Mouse (Mus musculus) C2C12 (cell line): Measurements from ENCODE around the gene Prkar2a. TPM values are rescaled to one million over a fixed set of nuclear protein-coding genes. Genes with fewer than 3 reads are reported as not detected.

Experiments
- H3K27me3 ChIP-seq: one replicate; pipeline ENCODE4 v1.6.1; 2011; ENCODE audit not compliant: control insufficient read depth, insufficient read depth, insufficient read length
- H3K36me3 ChIP-seq: one replicate; pipeline ENCODE4 v1.6.1; 2011; ENCODE audit not compliant: control insufficient read depth, insufficient read depth
- H3K4me3 ChIP-seq: one replicate; pipeline ENCODE4 v1.5.1; 2011; ENCODE audit warnings: mild to moderate bottlenecking, control low read depth; ENCODE audit not compliant: poor library complexity, insufficient read depth, severe bottlenecking
- H3K79me2 ChIP-seq: one replicate; pipeline ENCODE4 v1.6.1; 2011; ENCODE audit not compliant: control insufficient read depth, insufficient read depth
- H3K79me3 ChIP-seq: one replicate; pipeline ENCODE4 v1.6.1; 2011; ENCODE audit warnings: low read depth, control low read depth
- H3ac ChIP-seq: one replicate; pipeline ENCODE3; 2011; ENCODE audit warnings: low read depth; ENCODE audit not compliant: control insufficient read depth, insufficient read length
- CEBPB ChIP-seq: IDR thresholded peaks from one replicate; pipeline ENCODE4 v1.6.1; 2011; ENCODE audit warnings: low read depth, mild to moderate bottlenecking, control low read depth, moderate library complexity
- CTCF ChIP-seq: IDR thresholded peaks from one replicate; pipeline ENCODE4 v1.5.1; 2011; ENCODE audit not compliant: control insufficient read depth, insufficient read depth, insufficient read length
- FOSL1 ChIP-seq: IDR thresholded peaks from one replicate; pipeline ENCODE4 v1.8.0; 2011; ENCODE audit warnings: mild to moderate bottlenecking, low read length; ENCODE audit not compliant: poor library complexity, insufficient read depth, severe bottlenecking
- MAX ChIP-seq: IDR thresholded peaks from one replicate; pipeline ENCODE4 v1.6.1; 2011; ENCODE audit warnings: mild to moderate bottlenecking, control low read depth
- MYOD1 ChIP-seq: IDR thresholded peaks from one replicate; pipeline ENCODE4 v1.6.1; 2011; ENCODE audit warnings: low read depth; ENCODE audit not compliant: control insufficient read depth, insufficient read length
- MYOG ChIP-seq: IDR thresholded peaks from one replicate; pipeline ENCODE4 v1.6.1; 2011; ENCODE audit not compliant: control insufficient read depth, insufficient read length; ENCODE audit errors: extremely low read depth
- USF1 ChIP-seq: IDR thresholded peaks from one replicate; pipeline ENCODE4 v1.6.1; 2011; ENCODE audit warnings: low read depth, mild to moderate bottlenecking, control low read depth, moderate library complexity
- polyA plus RNA-seq: library from polyadenylated mRNA; unstranded; fragments of >200 nt; fragmentation: generic; extraction: Trizol; gene quantifications from one replicate; pipeline ENCODE4 v1.2.1, GENCODE M21; 2012; ENCODE audit warnings: missing spikeins

The Prkar2a gene
- polyA plus RNA-seq, 1 experiment, result 19.4 TPM

GRCm38 (mm10) chr9:108703373-108704110, 14.4 kb downstream of the Prkar2a start:
- H3K27me3 ChIP-seq, result no peaks in the 10 kb centered on the region
- H3ac ChIP-seq, result no peak overlapping the region
- peaks cover 3% of the 10 kb centered on the region for H3K36me3 ChIP-seq
- TF ChIP-seq CTCF (no peak), MYOG (no peak), CEBPB (no peak), USF1 (no peak), FOSL1 (no peak), MYOD1 (no peak), MAX (no peak)
- peaks cover 58% of the 10 kb centered on the region for H3K79me3 ChIP-seq
- H3K79me2 ChIP-seq, result peaks cover 99% of the 10 kb centered on the region
- no peak overlapping the region for H3K4me3 ChIP-seq

GRCm38 (mm10) chr9:108704591-108704990, 15.5 kb downstream of the Prkar2a start:
- H3K4me3 ChIP-seq, result no peak overlapping the region
- peaks cover 3% of the 10 kb centered on the region for H3K36me3 ChIP-seq
- H3K79me2 ChIP-seq, result peaks cover 99% of the 10 kb centered on the region
- TF ChIP-seq FOSL1 (no peak), CTCF (no peak), USF1 (no peak), MAX (no peak)
- H3K27me3 ChIP-seq, result no peaks in the 10 kb centered on the region
- H3ac ChIP-seq, result no peak overlapping the region
- H3K79me3 ChIP-seq, result peaks cover 57% of the 10 kb centered on the region

- Histone ChIP-seq H3ac (no peak overlapping the region), H3K4me3 (no peak overlapping the region), H3K36me3 (peaks cover 3% of the 10 kb centered on the region), H3K79me3 (peaks cover 53% of the 10 kb centered on the region), H3K27me3 (no peaks in the 10 kb centered on the region), H3K79me2 (peaks cover 98% of the 10 kb centered on the region)
- TF ChIP-seq CEBPB, result no peak
- TF ChIP-seq MAX, result no peak
- TF ChIP-seq MYOG, result no peak
- TF ChIP-seq CTCF, result no peak
- no peak for TF ChIP-seq MYOD1
- TF ChIP-seq FOSL1, result no peak
Observed at GRCm38 (mm10) chr9:108707212-108707611, 18.1 kb downstream of the Prkar2a start.

GRCm38 (mm10) chr9:108708833-108709232, 19.7 kb downstream of the Prkar2a start:
- Histone ChIP-seq H3K27me3 (no peaks in the 10 kb centered on the region), H3K4me3 (no peak overlapping the region), H3ac (no peak overlapping the region), H3K79me2 (peaks cover 99% of the 10 kb centered on the region), H3K36me3 (peaks cover 3% of the 10 kb centered on the region), H3K79me3 (peaks cover 55% of the 10 kb centered on the region)
- TF ChIP-seq MYOD1 (no peak), FOSL1 (no peak), MYOG (no peak), MAX (no peak)

GRCm38 (mm10) chr9:108710767-108711166, 21.7 kb downstream of the Prkar2a start:
- Histone ChIP-seq H3K4me3 (no peak overlapping the region), H3K79me2 (peaks cover 91% of the 10 kb centered on the region), H3ac (no peak overlapping the region), H3K27me3 (no peaks in the 10 kb centered on the region), H3K36me3 (peaks cover 7% of the 10 kb centered on the region), H3K79me3 (peaks cover 50% of the 10 kb centered on the region)
- TF ChIP-seq MYOD1 (no peak), CTCF (no peak), MAX (no peak), USF1 (no peak), CEBPB (no peak), FOSL1 (no peak), MYOG (no peak)

GRCm38 (mm10) chr9:108716199-108716598, 27.1 kb downstream of the Prkar2a start:
- Histone ChIP-seq H3K36me3 (peaks cover 30% of the 10 kb centered on the region), H3K79me2 (peaks cover 37% of the 10 kb centered on the region), H3K4me3 (no peak overlapping the region), H3ac (no peak overlapping the region), H3K27me3 (no peaks in the 10 kb centered on the region), H3K79me3 (peaks cover 19% of the 10 kb centered on the region)
- no peak for TF ChIP-seq MYOG
- no peak for TF ChIP-seq FOSL1
- TF ChIP-seq USF1, result no peak
- TF ChIP-seq CTCF, result no peak
- TF ChIP-seq CEBPB, result no peak
